Mouse (Mus musculus): ENCODE measurements around the gene Mknk2. TPM values are rescaled to one million over a fixed set of nuclear protein-coding genes. Genes with fewer than 3 reads are reported as not detected.
"Not testable (repeated sequence)": the region's sequence is repeated elsewhere in the genome, so short reads cannot be mapped to it uniquely, and the experiment has no call there.

The Mknk2 gene
- total RNA-seq, 1 experiment from 2014 or later: 52.4 TPM

DNA sequence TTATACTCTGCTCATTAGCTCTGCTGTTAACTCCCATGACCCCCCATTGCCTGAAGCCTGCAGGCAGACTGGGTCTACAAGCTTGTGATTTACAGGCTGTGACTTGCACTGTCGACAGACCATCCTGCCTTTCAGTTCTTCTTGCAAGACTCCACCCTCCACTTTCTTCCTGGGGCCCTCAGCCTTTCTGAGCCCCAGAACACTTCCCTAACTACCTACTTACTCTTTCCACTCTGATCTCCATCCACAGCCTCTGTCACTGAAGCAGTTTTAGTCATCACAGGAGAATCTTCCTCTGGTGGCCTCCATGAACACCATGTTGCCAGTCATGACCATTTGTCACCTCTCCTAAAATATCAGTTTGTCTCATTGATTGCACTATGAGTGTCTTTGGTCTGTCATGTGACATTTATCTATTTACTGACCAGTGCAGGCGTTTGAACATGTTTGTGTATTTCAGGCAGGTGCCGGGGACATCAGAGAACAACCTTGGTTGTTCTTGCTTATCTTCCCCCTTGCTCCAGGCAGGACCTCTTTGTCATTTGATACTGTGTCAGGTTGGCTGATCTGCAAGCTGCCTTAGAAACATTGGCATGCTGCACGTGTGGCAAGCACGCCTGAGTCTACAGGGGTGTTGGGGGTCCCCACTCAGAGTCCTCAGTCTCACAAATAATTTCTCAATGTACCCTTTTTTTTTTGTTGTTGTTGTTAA, 14.3 kb downstream of the Mknk2 start:
- no peak for ATAC-seq (replicated peaks in 1 of 2; ENCODE audit: insufficient read depth in 1 of 2, low FRiP score in 2 of 2, low TSS enrichment in 1 of 2, low read depth in 1 of 2, poor library complexity in 2 of 2, severe bottlenecking in 2 of 2)

DNA sequence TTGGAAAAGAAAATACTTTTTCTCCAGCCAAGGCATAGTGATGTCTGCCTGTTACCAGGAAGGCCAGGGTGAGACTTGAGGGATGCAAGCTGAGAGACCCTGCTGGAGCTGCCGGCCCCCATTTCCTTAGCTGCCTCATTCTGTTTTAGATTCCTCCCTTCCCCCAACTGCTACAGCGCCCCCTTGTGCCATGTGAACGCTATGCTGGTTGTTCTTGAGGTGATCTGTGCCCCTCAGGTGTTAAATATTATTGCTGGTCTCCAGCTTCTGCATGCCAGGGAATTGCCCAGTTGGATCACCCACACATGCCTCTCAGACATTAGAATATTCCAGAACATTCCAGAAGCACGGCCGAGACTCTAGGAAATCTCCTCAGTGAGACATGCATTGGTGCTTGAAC, 16.8 kb downstream of the Mknk2 start:
- ATAC-seq (replicated peaks in 1 of 2; ENCODE audit: insufficient read depth in 1 of 2, low FRiP score in 2 of 2, low TSS enrichment in 1 of 2, low read depth in 1 of 2, poor library complexity in 2 of 2, severe bottlenecking in 2 of 2): no peak

DNA sequence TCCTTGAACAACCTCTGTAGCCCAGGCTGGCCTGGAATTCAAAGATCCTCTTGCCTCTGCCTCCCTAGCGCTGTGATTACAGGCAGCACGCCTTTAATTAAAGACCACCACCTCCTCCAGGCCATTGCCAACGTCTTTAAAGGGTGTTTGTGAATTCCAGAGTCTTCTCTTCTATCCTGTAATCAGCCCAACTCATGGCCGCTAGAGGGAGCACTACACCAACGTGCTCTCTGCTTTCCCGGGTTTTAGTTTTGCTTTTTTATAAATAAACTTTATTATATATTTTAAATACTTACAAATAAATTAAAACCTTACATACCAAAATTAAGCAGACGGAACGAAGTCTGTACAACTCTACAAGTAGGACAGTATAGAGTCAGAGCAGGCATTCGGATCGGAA, 18.7 kb downstream of the Mknk2 start:
- 0 out of 4 replicates have a peak, but pooled peaks of 1 of the 2 experiments have one; percentile 50 for ATAC-seq (replicated peaks in 1 of 2; ENCODE audit: insufficient read depth in 1 of 2, low FRiP score in 2 of 2, low TSS enrichment in 1 of 2, low read depth in 1 of 2, poor library complexity in 2 of 2, severe bottlenecking in 2 of 2)

- ATAC-seq (replicated peaks in 1 of 2; ENCODE audit: insufficient read depth in 1 of 2, low FRiP score in 2 of 2, low TSS enrichment in 1 of 2, low read depth in 1 of 2, poor library complexity in 2 of 2, severe bottlenecking in 2 of 2): peak; percentile 24 to 49; a peak in 2 of 4 replicates
Observed at GRCm38 (mm10) chr10:80658841-80659202, 19.1 kb downstream of the Mknk2 start.

DNA sequence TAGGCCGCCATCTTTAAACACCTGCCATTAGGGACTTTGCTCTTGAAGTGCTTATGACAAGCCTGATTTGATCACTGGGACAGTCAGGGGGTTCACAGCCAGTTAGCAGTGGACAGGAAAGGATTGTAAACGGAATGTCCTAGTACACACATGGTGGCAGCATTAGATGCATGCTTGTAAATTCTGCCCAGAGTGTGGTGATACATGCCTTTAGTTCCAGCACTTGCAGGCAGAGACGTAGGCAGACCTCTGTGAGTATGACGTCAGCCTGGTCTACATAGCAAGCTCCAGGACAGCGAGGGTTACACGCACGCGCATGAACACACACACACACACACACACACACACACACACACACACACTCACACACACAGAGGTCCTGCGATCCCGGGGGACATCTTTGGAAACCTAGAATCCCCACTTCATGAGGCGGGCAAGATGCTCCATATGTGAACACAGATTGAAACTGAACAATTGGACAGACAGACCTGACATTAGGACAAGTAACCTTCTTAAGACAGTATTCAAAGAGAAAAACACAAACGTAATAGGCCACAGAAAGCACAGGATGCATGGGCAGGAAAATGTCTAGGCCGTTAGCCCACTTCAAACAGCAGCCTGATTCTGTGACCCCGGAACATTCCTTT, 19.6 kb downstream of the Mknk2 start:
- ATAC-seq (replicated peaks in 1 of 2; ENCODE audit: insufficient read depth in 1 of 2, low FRiP score in 2 of 2, low TSS enrichment in 1 of 2, low read depth in 1 of 2, poor library complexity in 2 of 2, severe bottlenecking in 2 of 2): no peak

DNA sequence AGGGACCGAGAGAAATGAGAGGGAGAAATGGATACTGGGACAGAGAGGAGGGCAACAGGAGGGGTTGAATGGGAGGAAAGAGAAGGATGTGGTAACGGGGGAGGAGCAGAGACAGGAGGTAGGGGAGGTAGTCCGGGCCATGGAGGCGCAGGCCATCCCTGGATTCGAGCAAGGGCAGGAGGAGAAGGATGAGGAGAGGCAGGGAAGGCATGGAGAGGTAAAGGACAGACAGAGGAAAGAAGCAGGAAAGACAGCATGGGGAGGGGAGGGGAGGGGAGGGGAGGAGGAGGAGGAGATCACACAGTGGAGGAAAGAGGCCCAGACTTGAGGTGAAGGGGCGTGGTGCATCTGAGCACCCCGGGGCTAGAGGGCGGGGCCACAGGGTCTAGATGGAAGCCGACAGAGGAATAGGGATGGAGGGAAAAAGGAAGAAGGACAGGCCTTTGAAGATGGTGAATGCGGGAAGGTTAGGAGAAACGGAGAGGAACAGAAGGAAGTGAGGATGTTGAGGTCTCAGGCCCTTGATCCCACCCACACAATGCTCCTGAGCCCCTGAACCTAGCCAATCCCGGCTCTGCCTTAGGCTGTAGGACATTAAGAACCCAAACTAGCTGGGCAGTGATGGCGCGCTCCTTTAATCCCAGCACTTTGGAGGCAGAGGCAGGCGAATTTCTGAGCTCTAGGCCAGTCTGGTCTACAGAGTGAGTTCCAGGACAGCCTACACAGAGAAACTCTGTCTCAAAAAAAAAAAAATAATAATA, 20.9 kb downstream of the Mknk2 start, which contains the start of gene Btbd2:
TSS of gene Btbd2 (minus strand) at position 209 of the 761 bp plus-strand sequence.
- no peak for ATAC-seq (replicated peaks in 1 of 2; ENCODE audit: insufficient read depth in 1 of 2, low FRiP score in 2 of 2, low TSS enrichment in 1 of 2, low read depth in 1 of 2, poor library complexity in 2 of 2, severe bottlenecking in 2 of 2)

- ATAC-seq (replicated peaks in 1 of 2; ENCODE audit: insufficient read depth in 1 of 2, low FRiP score in 2 of 2, low TSS enrichment in 1 of 2, low read depth in 1 of 2, poor library complexity in 2 of 2, severe bottlenecking in 2 of 2): peak; percentile 76 to 77
Observed at GRCm38 (mm10) chr10:80656130-80656862, 21.6 kb downstream of the Mknk2 start.

DNA sequence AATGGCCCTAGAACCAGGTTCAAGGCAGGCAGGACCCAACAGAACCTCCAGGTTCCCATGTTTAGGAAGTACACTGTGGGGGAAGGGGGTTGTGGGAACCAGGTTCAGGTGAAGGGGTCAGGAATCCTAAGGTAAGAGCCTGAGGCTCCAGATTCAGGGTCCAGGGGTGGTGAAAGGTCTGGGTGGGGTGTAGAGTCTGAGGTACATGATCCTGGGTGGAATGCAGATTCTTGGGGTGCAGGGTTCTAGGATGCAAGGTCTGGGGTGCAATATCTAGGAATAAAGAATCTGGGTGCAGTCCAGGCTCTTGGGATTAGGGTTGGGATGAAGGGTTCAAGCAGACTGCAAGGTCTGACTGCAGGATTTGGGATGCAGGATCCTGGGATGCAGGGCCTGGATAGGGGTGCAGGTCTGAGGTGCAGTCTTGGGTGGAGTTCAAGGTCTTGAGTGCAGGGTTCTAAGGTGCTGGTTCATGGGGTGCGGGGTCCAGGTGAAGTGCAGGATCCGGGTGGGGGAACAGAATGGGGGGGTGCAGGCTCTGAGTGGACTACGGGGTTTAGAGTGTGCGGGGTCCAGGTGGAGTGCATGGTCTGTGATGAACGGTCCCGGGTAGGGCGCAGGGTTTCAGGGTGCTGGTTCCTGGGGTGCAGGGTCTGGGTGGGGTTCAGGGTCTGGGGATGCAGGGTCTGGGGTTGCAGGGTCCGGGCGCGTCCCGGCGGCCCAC, 22.3 kb downstream of the Mknk2 start:
- ATAC-seq (replicated peaks in 1 of 2; ENCODE audit: insufficient read depth in 1 of 2, low FRiP score in 2 of 2, low TSS enrichment in 1 of 2, low read depth in 1 of 2, poor library complexity in 2 of 2, severe bottlenecking in 2 of 2): no peak

DNA sequence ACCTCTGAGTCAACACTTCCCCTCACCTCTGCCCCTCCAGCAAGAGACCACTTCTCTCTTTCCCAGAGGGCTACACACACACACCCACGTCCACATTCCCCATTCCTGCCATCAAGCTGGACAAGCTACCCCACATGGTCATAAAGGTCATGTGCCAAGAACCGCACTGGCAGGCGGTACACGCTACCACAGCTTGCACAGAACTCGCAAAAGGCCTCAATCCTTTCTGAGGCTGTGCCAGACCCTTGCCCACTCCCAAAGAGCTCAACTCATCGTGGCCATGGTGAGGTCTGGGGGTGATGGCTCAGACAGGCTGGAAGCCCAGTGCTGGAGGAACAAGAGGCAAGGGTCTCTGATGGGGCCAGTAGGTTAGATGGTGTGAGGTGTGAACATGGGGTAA, 23.0 kb downstream of the Mknk2 start:
- no peak for ATAC-seq (replicated peaks in 1 of 2; ENCODE audit: insufficient read depth in 1 of 2, low FRiP score in 2 of 2, low TSS enrichment in 1 of 2, low read depth in 1 of 2, poor library complexity in 2 of 2, severe bottlenecking in 2 of 2)

GRCm38 (mm10) chr10:80653156-80653720, 24.7 kb downstream of the Mknk2 start:
- ATAC-seq (replicated peaks in 1 of 2; ENCODE audit: insufficient read depth in 1 of 2, low FRiP score in 2 of 2, low TSS enrichment in 1 of 2, low read depth in 1 of 2, poor library complexity in 2 of 2, severe bottlenecking in 2 of 2): no peak

GRCm38 (mm10) chr10:80650392-80650791, 27.5 kb downstream of the Mknk2 start:
- ATAC-seq (replicated peaks in 1 of 2; ENCODE audit: insufficient read depth in 1 of 2, low FRiP score in 2 of 2, low TSS enrichment in 1 of 2, low read depth in 1 of 2, poor library complexity in 2 of 2, severe bottlenecking in 2 of 2): no peak

- not testable (repeated sequence) for ATAC-seq (replicated peaks in 1 of 2; ENCODE audit: insufficient read depth in 1 of 2, low FRiP score in 2 of 2, low TSS enrichment in 1 of 2, low read depth in 1 of 2, poor library complexity in 2 of 2, severe bottlenecking in 2 of 2)
Observed at GRCm38 (mm10) chr10:80649910-80650309, 28.0 kb downstream of the Mknk2 start.

- no peak for ATAC-seq (replicated peaks in 1 of 2; ENCODE audit: insufficient read depth in 1 of 2, low FRiP score in 2 of 2, low TSS enrichment in 1 of 2, low read depth in 1 of 2, poor library complexity in 2 of 2, severe bottlenecking in 2 of 2)
Observed at GRCm38 (mm10) chr10:80646936-80647335, 31.0 kb downstream of the Mknk2 start.

DNA sequence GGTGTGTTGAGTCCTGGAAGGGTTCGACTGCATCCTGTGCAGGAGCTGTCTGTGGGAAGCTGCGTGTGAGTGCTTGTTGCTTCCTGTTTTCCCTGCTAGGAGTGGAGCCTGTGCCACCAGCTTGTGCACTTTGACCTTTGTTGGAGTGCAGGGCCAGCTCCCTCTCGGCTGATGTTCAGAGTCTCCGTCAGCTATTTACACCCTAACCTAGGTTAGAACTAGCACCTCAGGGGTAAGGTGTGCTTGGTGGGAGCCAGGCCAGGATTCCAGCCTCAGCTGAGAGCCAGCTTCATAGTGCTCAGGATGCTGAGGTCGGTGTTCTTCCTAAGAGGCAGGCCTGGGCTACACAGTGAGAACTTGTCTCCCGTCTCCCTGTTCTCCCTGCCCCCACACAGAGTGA, 42.6 kb downstream of the Mknk2 start:
- ATAC-seq (replicated peaks in 1 of 2; ENCODE audit: insufficient read depth in 1 of 2, low FRiP score in 2 of 2, low TSS enrichment in 1 of 2, low read depth in 1 of 2, poor library complexity in 2 of 2, severe bottlenecking in 2 of 2): no peak

DNA sequence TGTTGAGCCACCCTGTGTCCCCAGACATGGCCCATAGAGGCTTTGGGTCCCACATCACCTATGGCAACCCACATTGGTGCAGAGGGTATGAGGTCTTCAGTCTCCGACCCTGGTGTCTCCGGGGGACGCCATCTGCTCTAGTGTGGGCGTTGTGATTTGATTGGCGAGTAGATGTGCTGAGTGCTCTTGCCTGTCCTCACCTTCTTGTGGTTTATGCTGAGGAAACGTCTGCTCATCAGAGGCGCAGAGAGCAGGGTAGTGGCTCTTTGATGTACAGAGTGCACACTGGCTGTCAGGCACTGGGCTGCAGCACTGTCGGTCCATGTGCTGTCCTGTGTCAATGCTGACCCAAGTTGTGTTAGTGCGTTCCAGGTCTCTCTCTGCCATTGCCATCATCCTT, 49.0 kb downstream of the Mknk2 start:
- ATAC-seq (replicated peaks in 1 of 2; ENCODE audit: insufficient read depth in 1 of 2, low FRiP score in 2 of 2, low TSS enrichment in 1 of 2, low read depth in 1 of 2, poor library complexity in 2 of 2, severe bottlenecking in 2 of 2): no peak

DNA sequence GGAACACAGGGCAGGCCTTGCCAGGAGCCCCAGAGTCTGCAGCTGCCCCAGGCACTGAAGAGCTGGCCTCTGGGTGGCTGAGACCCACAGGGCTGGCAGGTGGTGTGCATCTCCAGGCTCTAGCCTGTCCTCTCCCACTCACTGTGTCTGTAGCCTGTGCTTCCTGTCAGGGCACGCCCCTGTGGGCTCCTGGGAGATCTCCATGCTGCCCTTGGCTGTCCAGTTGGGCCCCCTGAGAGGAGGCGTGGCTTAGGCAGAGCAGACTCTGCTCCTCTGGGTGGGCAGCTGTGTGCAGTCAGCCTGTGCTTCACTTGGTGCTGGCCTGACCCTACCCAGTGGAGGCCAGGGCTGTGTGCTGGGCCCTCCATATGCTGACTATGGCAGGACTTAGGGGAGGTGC, 50.2 kb downstream of the Mknk2 start:
- no peak for ATAC-seq (replicated peaks in 1 of 2; ENCODE audit: insufficient read depth in 1 of 2, low FRiP score in 2 of 2, low TSS enrichment in 1 of 2, low read depth in 1 of 2, poor library complexity in 2 of 2, severe bottlenecking in 2 of 2)

- no peak for ATAC-seq (replicated peaks in 1 of 2; ENCODE audit: insufficient read depth in 1 of 2, low FRiP score in 2 of 2, low TSS enrichment in 1 of 2, low read depth in 1 of 2, poor library complexity in 2 of 2, severe bottlenecking in 2 of 2)
Observed at GRCm38 (mm10) chr10:80625764-80626163, 52.1 kb downstream of the Mknk2 start.

Data from hematopoietic stem cell, adult 5-6 weeks (primary cell).